ENCODE assay signal across 23 mouse cellular contexts in genomic region chr10:47517801-47518200, GRCm38 (mm10).
"Had no signal": no experiment of that assay in that cellular context is flagged by ENCODE, and none has a peak within 500 bp of the region (broad histone marks: within the 10 kb centered on the region; RNA-seq: fewer than 3 reads in every experiment).

No protein-coding gene starts in this region.

- DNase-seq: gastrocnemius, postnatal 14 days; gastrocnemius, postnatal 36 days; heart, adult 18-20 months; heart, postnatal 10 days; heart, postnatal 4 days; kidney, adult 18-20 months; kidney, adult 8-10 months; kidney, postnatal 10 days; kidney, postnatal 25 days; kidney, postnatal 4 days; liver; liver, embryonic 13.5 days had no signal

- H3K9me3 ChIP-seq: heart, embryonic 10.5 days; heart, embryonic 12.5 days; hindbrain, embryonic 10.5 days; hindbrain, embryonic 12.5 days; intestine, embryonic 15.5 days; limb, embryonic 10.5 days; limb, embryonic 12.5 days; liver, embryonic 13.5 days; liver, embryonic 15.5 days had no signal

- H3K4me1 ChIP-seq: heart, embryonic 10.5 days; heart, embryonic 12.5 days; hindbrain, embryonic 10.5 days; hindbrain, embryonic 12.5 days; intestine, embryonic 15.5 days; limb, embryonic 10.5 days; limb, embryonic 12.5 days; liver, embryonic 13.5 days; liver, embryonic 15.5 days had no signal

- H3K4me3 ChIP-seq: heart, embryonic 10.5 days; heart, embryonic 12.5 days; hindbrain, embryonic 10.5 days; hindbrain, embryonic 12.5 days; intestine, embryonic 15.5 days; layer of hippocampus, adult 2 months; left cerebral cortex, adult 2 months; limb, embryonic 10.5 days; limb, embryonic 12.5 days; liver, embryonic 13.5 days; liver, embryonic 15.5 days had no signal

- H3K27ac ChIP-seq: heart, embryonic 10.5 days; hindbrain, embryonic 10.5 days; hindbrain, embryonic 12.5 days; hindbrain, embryonic 14.5 days; intestine, embryonic 15.5 days; layer of hippocampus, adult 2 months; left cerebral cortex, adult 2 months; limb, embryonic 10.5 days; limb, embryonic 12.5 days; liver, embryonic 13.5 days; liver, embryonic 15.5 days had no signal

- H3K9ac ChIP-seq: heart, embryonic 12.5 days; hindbrain, embryonic 12.5 days; hindbrain, embryonic 14.5 days; intestine, embryonic 15.5 days; limb, embryonic 12.5 days; liver, embryonic 13.5 days; liver, embryonic 15.5 days had no signal

- H3K36me3 ChIP-seq: heart, embryonic 10.5 days; heart, embryonic 12.5 days; hindbrain, embryonic 10.5 days; hindbrain, embryonic 12.5 days; intestine, embryonic 15.5 days; limb, embryonic 10.5 days; limb, embryonic 12.5 days; liver, embryonic 13.5 days; liver, embryonic 15.5 days had no signal
